Mouse (Mus musculus) forebrain, embryonic 12.5 days (tissue): ENCODE data around the gene Ugt1a10. TPM values are rescaled to one million over a fixed set of nuclear protein-coding genes. Genes with fewer than 3 reads are reported as not detected.
"Not testable (repeated sequence)": the region's sequence is repeated elsewhere in the genome, so short reads cannot be mapped to it uniquely, and the experiment has no call there.

Experiments used
- ATAC-seq: fragments of 200-750 bp; cut with Nextera tagmentation; 2 replicates; pipeline ENCODE4 v1.8.0; 2017; ENCODE audit warnings: moderate TSS enrichment; ENCODE audit not compliant: low FRiP score
- H3K27ac ChIP-seq: fragments of 300-500 bp; sonication (generic); 2 replicates; pipeline ENCODE4 v1.5.1; 2016; ENCODE audit warnings: mild to moderate bottlenecking
- H3K27me3 ChIP-seq: fragments of 300-500 bp; sonication (generic); 2 replicates; pipeline ENCODE4 v1.6.1; 2016; ENCODE audit warnings: mild to moderate bottlenecking
- H3K36me3 ChIP-seq: fragments of 300-500 bp; sonication (generic); replicated peaks from 2 replicates; pipeline ENCODE4 v1.6.1; 2016; ENCODE audit warnings: mild to moderate bottlenecking
- H3K4me1 ChIP-seq: fragments of 300-500 bp; sonication (generic); 2 replicates; pipeline ENCODE4 v1.6.1; 2016
- H3K4me2 ChIP-seq: fragments of 300-500 bp; sonication (generic); 2 replicates; pipeline ENCODE4 v1.6.1; 2016; ENCODE audit warnings: mild to moderate bottlenecking, moderate library complexity
- H3K4me3 ChIP-seq: fragments of 300-500 bp; sonication (generic); replicated peaks from 2 replicates; pipeline ENCODE4 v1.5.1; 2016; ENCODE audit warnings: mild to moderate bottlenecking
- H3K9ac ChIP-seq: fragments of 300-500 bp; sonication (generic); 2 replicates; pipeline ENCODE4 v1.6.1; 2016; ENCODE audit warnings: mild to moderate bottlenecking
- H3K9me3 ChIP-seq: fragments of 300-500 bp; sonication (generic); 2 replicates; pipeline ENCODE4 v1.6.1; 2016
- WGBS: fragments of 180-500 bp; shearing (Covaris S2); methylation state at CpG from one replicate; pipeline ENCODE4 v1.1.7; 2016; 5-methylcytosine and 5-hydroxymethylcytosine counted together
- polyA plus RNA-seq: library from polyadenylated mRNA; unstranded; fragments of >200 nt; fragmentation: Nextera tagmentation; extraction: Ambion mirVana; gene quantifications from 2 replicates; pipeline ENCODE4 v1.2.1, GENCODE M21; 2016

The Ugt1a10 gene
- polyA plus RNA-seq, 1 experiment from 2014 or later, result not detected

DNA sequence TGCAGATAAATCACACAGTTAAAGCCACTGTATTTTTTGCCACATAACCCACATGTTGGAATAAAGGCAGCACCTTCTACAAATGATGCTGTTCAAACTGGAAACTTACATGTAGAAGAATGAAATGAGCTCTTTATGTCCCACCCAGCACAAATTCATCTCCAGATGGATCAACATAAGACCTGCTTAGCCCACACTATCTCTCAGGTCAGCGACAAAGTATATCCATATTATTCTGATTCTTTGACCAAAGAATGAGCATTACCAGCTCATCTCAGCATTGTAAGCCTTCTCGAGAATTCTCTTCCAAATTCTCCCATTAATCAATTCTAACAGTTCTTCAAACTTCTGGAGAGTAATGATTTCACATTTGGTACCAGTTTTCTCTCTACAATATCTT is 167.0 kb downstream of the Ugt1a10 start:
- Histone ChIP-seq H3K27me3 (no peaks in the 10 kb centered on the region), H3K4me3 (no peak overlapping the region), H3K9ac (no peak overlapping the region), H3K27ac (no peak overlapping the region), H3K36me3 (no peaks in the 10 kb centered on the region), H3K4me2 (no peak overlapping the region), H3K4me1 (no peaks in the 10 kb centered on the region), H3K9me3 (peaks cover 29% of the 10 kb centered on the region)
- ATAC-seq, result no peak
- 49% methylated on average over 2 of the region's 2 CpGs for WGBS

DNA sequence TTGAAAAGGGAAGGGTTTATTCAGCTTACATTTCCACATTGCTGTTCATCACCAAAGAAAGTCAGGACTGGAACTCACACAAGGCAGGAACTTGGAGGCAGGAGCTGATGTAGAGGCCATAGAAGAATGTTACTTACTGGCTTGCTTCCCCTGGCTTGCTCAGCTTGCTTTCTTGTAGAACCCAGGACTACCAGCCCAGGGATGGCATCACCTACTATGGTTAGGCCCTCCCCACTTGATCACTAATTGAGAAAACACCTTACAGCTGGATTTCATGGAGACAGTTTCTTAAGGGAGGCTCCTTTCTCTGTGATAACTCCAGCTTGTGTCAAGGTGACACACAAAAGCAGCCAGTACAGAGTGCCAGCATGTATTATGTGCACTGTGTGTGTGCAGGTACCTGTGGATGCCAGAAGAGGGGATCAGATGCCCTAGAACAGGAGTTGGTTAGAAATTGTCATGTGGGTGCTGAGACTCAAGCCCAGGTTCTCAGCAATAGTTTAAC is 167.9 kb downstream of the Ugt1a10 start:
- ATAC-seq, H3K4me1 ChIP-seq, H3K9ac ChIP-seq, H3K36me3 ChIP-seq, H3K4me2 ChIP-seq, H3K27ac ChIP-seq, H3K4me3 ChIP-seq, H3K27me3 ChIP-seq: not testable (repeated sequence)
- peaks cover 32% of the 10 kb centered on the region for H3K9me3 ChIP-seq

DNA sequence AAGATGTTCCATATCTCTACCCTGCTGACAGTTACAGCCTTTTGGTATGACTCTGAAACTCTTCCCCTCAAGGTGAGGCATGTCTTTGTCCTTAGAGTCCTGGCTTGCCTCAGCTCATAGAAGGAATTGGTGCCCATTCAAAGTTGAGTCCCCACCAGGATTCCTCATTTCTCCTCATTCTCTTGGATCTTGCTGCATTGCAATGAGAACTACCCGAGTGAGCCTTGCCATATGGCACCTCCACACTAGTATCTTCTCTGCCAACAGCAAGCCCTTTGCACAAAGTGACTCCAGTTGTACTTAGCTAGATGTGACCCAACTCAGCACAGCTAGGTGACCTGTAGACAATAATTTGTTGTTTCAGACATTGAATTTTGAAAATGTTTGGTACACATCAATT is 168.4 kb downstream of the Ugt1a10 start:
- Histone ChIP-seq H3K4me2 (no peak overlapping the region), H3K4me3 (no peak overlapping the region), H3K27me3 (no peaks in the 10 kb centered on the region), H3K9me3 (peaks cover 38% of the 10 kb centered on the region), H3K9ac (no peak overlapping the region), H3K4me1 (no peaks in the 10 kb centered on the region), H3K27ac (no peak overlapping the region), H3K36me3 (no peaks in the 10 kb centered on the region)
- 51% methylated on average over 1 of the region's 1 CpGs for WGBS
- no peak for ATAC-seq

DNA sequence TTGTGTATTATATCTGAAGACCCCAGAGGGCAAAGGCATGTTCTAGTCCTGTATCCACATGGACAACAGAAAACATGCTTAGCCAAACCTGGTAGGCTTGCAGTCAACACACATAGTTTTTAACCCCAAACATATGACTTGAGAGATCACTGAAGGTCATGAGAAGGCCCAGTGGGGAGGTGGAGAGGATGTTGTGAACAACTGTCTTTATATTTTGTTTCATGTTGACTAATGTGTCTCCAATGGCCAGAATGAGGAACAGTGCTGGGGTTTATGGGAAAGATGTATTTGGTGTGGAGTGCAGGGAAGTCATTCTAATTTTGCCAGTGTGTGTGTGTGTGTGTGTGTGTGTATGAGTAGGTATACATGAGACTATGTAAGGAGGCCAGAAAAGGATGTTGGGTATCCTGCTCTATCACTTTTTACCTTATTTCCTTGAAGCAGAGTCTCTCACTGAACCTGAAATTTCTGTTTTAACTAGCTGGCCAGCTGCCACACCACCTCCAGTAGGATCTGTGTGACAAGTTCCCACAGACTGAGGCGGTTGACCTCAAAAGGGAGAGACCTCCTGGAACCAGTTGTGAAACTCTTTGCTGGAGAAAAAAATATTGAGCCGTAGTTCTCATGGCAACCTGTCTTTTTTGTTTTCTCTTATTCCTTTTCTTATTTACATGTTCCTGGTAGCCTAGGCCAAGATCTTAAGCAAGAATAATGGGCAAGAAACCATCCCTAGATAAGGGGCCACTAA is 169.0 kb downstream of the Ugt1a10 start:
- 67% methylated on average over 2 of the region's 2 CpGs for WGBS
- Histone ChIP-seq H3K9ac (no peak overlapping the region), H3K36me3 (no peaks in the 10 kb centered on the region), H3K4me3 (no peak overlapping the region), H3K4me2 (no peak overlapping the region), H3K4me1 (no peaks in the 10 kb centered on the region), H3K9me3 (peaks cover 44% of the 10 kb centered on the region), H3K27ac (no peak overlapping the region), H3K27me3 (no peaks in the 10 kb centered on the region)
- ATAC-seq, result no peak

DNA sequence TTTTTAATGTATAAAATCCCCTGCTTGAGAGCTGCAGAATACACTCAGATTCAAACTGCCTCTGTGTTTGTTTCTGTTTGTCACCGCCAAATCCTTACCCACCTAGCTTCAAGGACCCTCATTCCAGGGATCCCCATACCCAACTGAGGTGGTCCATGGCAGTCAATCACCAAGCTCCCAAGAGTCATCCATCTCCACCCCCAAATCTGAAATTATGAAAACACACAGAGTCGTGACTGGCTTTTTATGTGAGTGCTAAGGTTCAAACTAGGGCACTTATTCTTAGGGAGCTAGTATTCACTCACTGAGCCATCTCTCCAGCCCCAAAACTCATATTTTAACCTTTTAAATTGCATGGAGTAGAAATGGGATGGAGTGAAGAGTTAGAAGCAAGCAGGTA is 170.1 kb downstream of the Ugt1a10 start:
- H3K4me3 ChIP-seq, H3K27me3 ChIP-seq, H3K4me2 ChIP-seq, H3K4me1 ChIP-seq, H3K36me3 ChIP-seq, H3K9ac ChIP-seq, ATAC-seq, H3K27ac ChIP-seq: not testable (repeated sequence)
- peaks cover 55% of the 10 kb centered on the region for H3K9me3 ChIP-seq
- WGBS, result 38% methylated on average over 2 of the region's 2 CpGs

DNA sequence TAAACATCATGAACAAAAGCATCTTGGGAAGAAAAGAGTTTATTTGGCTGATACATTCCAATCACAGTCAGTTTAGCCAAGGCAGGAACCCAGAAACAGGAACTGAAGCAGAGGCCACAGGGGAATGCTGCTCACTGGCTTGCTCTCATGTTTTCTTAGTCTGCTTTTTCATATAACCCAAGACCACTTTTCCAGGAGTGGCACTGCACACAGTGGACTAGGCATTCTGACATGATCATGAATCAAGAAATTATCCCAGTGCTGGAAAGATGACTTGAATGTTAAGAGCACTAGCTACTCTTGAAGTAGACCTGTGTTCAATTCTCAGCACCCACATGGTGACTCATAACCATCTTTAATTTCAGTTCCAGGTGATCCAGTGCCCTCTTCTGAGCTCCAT is 170.6 kb downstream of the Ugt1a10 start:
- Histone ChIP-seq H3K27me3 (no peaks in the 10 kb centered on the region), H3K9ac (no peak overlapping the region), H3K4me3 (no peak overlapping the region), H3K36me3 (no peaks in the 10 kb centered on the region), H3K9me3 (peaks cover 59% of the 10 kb centered on the region), H3K4me1 (no peaks in the 10 kb centered on the region), H3K27ac (no peak overlapping the region), H3K4me2 (no peak overlapping the region)
- ATAC-seq, result no peak

DNA sequence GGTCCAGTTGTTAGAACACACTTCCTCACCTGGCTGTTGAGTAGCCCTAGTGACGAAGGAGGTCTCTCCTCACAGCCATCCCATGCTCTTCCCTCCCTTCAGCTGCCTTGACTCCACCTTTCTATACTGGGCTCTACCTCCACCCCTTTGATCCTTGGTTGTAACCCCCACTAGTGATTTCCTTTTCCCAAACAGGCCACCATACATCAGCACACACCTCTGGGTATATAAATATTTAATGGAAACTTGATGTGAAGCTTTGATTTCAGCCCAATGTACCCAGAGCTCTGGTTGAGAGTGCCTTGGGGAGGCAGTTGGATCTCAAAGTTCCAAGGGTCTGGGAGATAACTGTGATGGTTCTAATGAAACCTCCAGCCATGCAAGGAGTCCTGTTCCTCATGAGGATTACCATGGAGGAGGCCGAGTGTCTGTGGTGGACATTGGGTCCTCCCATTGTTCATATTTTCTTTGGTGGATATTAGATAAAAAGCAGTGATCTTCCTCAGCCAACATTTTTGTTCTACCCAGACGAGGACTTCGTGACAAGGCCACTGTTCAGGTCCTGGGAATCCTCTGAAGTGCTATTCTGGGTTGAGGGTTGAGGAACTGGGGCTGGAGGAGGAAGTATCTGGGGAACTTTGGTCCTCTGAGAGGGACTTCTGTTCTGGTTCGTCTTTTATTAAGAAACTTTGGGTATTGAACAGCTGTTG is 171.6 kb downstream of the Ugt1a10 start, which contains the start of gene Mroh2a:
TSS of gene Mroh2a (plus strand) at position 317 of the 710 bp plus-strand sequence.
- Histone ChIP-seq H3K9me3 (peaks cover 70% of the 10 kb centered on the region), H3K4me3 (no peak within 1 kb of the TSS), H3K4me1 (no peaks in the 10 kb centered on the region), H3K9ac (no peak within 1 kb of the TSS), H3K27ac (no peak within 1 kb of the TSS), H3K4me2 (no peak within 1 kb of the TSS), H3K27me3 (no peaks in the 10 kb centered on the region), H3K36me3 (no peaks in the 10 kb centered on the region)
- 56% methylated on average over 5 of the region's 5 CpGs for WGBS
- no peak for ATAC-seq

DNA sequence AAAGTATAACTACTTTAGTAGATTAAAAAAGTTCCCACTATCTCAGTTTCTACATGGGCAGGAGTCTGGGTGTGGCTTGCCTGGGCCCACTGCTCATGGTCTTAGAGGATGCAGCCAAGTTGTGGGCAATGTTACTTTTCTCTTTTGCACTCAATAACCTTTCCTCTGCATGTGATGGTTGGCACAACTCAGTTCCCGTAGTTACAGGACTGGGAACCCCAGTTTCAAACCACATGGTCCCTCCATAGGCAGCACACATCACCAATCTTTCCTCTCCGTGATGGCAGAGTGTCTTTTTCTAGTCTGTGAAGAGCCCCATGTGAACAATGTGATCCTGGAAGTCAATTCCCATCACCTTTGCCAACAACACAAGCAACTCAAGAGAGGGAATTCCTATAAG is 172.3 kb downstream of the Ugt1a10 start:
- H3K27ac ChIP-seq, result no peak overlapping the region
- H3K9ac ChIP-seq, result no peak overlapping the region
- 65% methylated on average over 2 of the region's 2 CpGs for WGBS
- H3K4me2 ChIP-seq, result no peak overlapping the region
- no peak overlapping the region for H3K4me3 ChIP-seq
- H3K27me3 ChIP-seq, result no peaks in the 10 kb centered on the region
- peaks cover 72% of the 10 kb centered on the region for H3K9me3 ChIP-seq
- no peaks in the 10 kb centered on the region for H3K36me3 ChIP-seq
- no peaks in the 10 kb centered on the region for H3K4me1 ChIP-seq
- ATAC-seq, result no peak

DNA sequence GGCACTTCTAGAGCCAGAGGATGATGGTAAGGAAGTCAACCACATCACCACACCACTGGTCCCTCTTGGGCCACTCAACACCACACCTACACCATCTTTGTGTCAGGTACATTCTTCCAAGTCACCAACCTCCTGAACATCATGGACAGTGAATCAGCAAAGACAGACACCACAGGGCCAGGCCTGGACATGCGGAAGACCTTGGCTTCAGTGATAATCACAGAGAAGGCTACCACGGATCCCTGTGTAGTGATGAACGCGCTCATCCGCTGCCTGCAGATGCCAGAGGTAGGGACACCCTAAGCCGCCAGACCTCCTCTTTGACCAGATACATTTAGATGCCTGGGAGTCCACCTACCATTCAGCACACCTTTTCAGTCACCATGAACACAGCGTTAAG is 172.9 kb downstream of the Ugt1a10 start:
- H3K4me3 ChIP-seq, result no peak overlapping the region
- no peaks in the 10 kb centered on the region for H3K27me3 ChIP-seq
- peaks cover 79% of the 10 kb centered on the region for H3K9me3 ChIP-seq
- no peak overlapping the region for H3K9ac ChIP-seq
- H3K4me2 ChIP-seq, result no peak overlapping the region
- no peak for ATAC-seq
- H3K4me1 ChIP-seq, result no peaks in the 10 kb centered on the region
- WGBS, result 72% methylated on average over 7 of the region's 7 CpGs
- no peak overlapping the region for H3K27ac ChIP-seq
- no peaks in the 10 kb centered on the region for H3K36me3 ChIP-seq

DNA sequence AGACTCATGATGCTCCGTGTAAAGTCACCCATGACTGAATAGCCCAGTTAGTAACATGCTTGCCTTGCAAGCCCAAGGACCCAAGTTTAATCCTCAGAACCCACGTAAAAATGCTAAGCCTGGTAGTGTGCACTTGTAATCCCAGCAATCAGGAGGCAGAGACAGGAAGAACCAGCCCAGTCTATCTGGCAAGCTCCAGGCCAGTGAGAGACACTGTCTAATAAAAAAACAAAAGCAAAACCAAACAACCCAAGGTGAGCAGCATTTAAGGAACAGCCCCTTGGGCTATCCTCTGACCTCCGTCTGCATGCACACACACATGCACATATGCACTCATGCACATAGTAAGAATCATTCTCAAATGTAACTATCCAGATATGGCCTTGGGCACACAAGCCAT is 174.4 kb downstream of the Ugt1a10 start:
- H3K4me2 ChIP-seq, result no peak overlapping the region
- H3K36me3 ChIP-seq, result no peaks in the 10 kb centered on the region
- 79% methylated on average over 3 of the region's 3 CpGs for WGBS
- no peak for ATAC-seq
- no peaks in the 10 kb centered on the region for H3K4me1 ChIP-seq
- H3K27me3 ChIP-seq, result no peaks in the 10 kb centered on the region
- no peak overlapping the region for H3K27ac ChIP-seq
- H3K9ac ChIP-seq, result no peak overlapping the region
- peaks cover 93% of the 10 kb centered on the region for H3K9me3 ChIP-seq
- no peak overlapping the region for H3K4me3 ChIP-seq

DNA sequence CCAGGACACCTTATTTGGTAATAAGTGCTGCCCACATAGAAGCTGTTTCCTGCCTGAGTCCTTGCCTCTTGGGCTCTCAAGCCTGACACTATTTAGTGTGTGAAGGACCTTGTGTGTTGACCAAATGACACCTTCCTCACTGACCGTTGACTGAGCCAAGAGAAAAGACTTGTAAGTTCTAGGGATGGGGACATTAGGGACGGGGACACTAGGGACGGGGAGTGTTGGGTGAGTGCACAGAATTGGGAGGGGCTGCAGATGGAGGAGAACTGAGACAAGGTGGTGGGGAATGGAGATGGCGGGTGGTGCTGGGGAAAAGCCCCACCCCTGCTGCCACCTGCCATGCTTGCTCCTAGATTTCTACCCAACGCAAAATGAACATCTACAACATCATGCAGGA is 174.8 kb downstream of the Ugt1a10 start:
- ATAC-seq, result no peak
- H3K4me1 ChIP-seq, result no peaks in the 10 kb centered on the region
- no peak overlapping the region for H3K27ac ChIP-seq
- no peaks in the 10 kb centered on the region for H3K27me3 ChIP-seq
- no peak overlapping the region for H3K9ac ChIP-seq
- 85% methylated on average over 5 of the region's 5 CpGs for WGBS
- no peak overlapping the region for H3K4me3 ChIP-seq
- peaks cover 97% of the 10 kb centered on the region for H3K9me3 ChIP-seq
- no peak overlapping the region for H3K4me2 ChIP-seq
- H3K36me3 ChIP-seq, result no peaks in the 10 kb centered on the region

DNA sequence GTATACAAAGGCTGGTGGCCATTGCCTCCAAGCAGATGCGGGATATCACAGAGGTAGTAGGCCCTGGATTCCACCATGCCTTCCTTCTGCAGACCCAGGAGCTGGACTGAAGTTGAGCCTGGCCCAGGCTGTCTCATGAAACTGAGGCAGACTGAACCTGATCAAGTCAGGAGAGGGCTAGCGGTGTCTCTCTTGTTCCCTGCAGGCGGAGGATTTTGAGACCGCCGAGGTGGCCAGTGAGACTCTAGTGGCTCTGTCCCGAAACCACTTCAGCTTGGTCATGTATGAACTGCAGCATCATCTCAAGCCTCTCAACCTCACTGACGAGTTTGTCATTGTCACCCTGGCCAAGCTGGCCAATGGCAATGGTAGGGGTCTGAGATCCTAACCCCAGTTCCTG is 175.2 kb downstream of the Ugt1a10 start:
- H3K4me3 ChIP-seq, result no peak overlapping the region
- H3K9ac ChIP-seq, result no peak overlapping the region
- no peaks in the 10 kb centered on the region for H3K36me3 ChIP-seq
- H3K27ac ChIP-seq, result no peak overlapping the region
- no peaks in the 10 kb centered on the region for H3K27me3 ChIP-seq
- H3K4me1 ChIP-seq, result no peaks in the 10 kb centered on the region
- ATAC-seq, result no peak
- H3K9me3 ChIP-seq, result peaks cover 100% of the 10 kb centered on the region
- WGBS, result 74% methylated on average over 7 of the region's 7 CpGs
- no peak overlapping the region for H3K4me2 ChIP-seq
